Mouse (Mus musculus): Measurements from ENCODE around the gene Plekhh1. TPM values are rescaled to one million over a fixed set of nuclear protein-coding genes. Genes with fewer than 3 reads are reported as not detected.

Plekhh1 gene
- polyA plus RNA-seq, 1 experiment: 1.1 TPM

DNA sequence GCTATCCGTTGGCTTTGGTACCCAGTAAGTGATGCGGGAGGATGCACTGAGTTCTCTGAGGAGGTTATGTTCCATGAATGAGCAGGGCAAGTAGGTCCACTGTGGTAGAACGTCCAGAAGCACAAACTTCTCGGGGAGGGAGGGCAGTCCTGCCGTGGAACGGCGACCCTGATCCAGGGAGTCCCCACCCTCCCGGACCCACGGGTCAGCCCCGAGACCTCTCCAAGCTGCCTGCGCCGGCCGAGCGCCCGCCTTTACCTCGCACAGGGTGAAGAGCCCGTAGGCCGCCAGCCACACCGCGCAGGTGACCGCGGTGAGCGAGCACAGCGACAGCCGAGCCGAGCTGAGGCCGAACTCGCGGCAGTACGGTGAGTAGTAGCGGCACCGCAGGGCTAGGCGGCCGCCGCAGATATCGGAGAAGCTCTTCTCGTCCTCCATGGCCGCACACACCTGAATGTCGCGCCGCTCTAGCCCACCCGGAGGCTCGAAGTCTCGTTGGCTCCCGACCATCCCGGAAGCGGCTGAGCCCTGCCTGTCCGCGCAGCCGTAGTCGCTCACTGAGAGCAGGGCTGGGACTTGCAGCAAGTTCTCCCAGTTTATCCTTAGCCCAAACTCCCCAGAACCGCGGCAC, 60.3 kb downstream of the Plekhh1 start, which contains the start of gene Pigh:
Gene Pigh, minus strand, starts transcription at position 470 of the 631 bp plus-strand sequence.
- Histone ChIP-seq H3K79me3 (ENCODE audit: low read depth) (no peaks in the 10 kb centered on the region), H3K36me3 (ENCODE audit: control insufficient read depth, insufficient read depth) (no peaks in the 10 kb centered on the region), H3K79me2 (ENCODE audit: control insufficient read depth, insufficient read depth) (no peaks in the 10 kb centered on the region), H3K27me3 (ENCODE audit: control insufficient read depth, insufficient read depth, insufficient read length) (no peaks in the 10 kb centered on the region), H3K4me3 (ENCODE audit: insufficient read depth, poor library complexity, severe bottlenecking) (peak within 1 kb of the TSS; percentile 39), H3ac (ENCODE audit: control insufficient read depth, insufficient read length, low read depth) (peak within 1 kb of the TSS; percentile 88)
- TF ChIP-seq USF1 (IDR thresholded peaks at IDR 0.05; ENCODE audit: low read depth) (no peak), FOSL1 (IDR thresholded peaks at IDR 0.05; ENCODE audit: insufficient read depth, low read length, poor library complexity, severe bottlenecking) (no peak), CTCF (IDR thresholded peaks at IDR 0.05; ENCODE audit: control insufficient read depth, insufficient read depth, insufficient read length) (no peak), MYOG (IDR thresholded peaks at IDR 0.05; ENCODE audit: control insufficient read depth, extremely low read depth, insufficient read length) (no peak), MYOD1 (IDR thresholded peaks at IDR 0.05; ENCODE audit: control insufficient read depth, insufficient read length, low read depth) (no peak), MAX (IDR thresholded peaks at IDR 0.05) (no peak), CEBPB (IDR thresholded peaks at IDR 0.05; ENCODE audit: low read depth) (no peak)

DNA sequence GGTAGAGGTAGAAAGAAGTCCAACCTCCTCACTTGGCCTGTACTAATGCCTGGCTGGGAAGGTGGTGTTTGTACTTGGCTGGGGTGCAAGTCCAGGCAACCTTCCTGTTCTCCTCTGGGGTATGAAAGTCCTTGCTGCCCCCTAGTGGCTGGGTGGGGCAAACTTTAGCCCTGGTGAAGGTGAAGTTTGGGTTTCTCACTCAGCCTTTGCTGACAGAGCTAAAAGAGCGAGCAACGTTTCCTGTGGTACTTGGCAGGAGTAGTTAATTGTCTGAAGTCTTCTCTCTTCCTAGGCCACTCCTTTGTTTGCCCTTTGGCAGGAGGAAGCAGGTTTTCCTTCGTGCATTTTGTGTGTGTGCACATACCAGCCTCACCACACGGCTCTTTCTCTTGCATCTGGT, 63.6 kb downstream of the Plekhh1 start:
- Histone ChIP-seq H3K27me3 (ENCODE audit: control insufficient read depth, insufficient read depth, insufficient read length) (no peaks in the 10 kb centered on the region), H3K79me3 (ENCODE audit: low read depth) (no peaks in the 10 kb centered on the region), H3K4me3 (ENCODE audit: insufficient read depth, poor library complexity, severe bottlenecking) (no peak overlapping the region), H3ac (ENCODE audit: control insufficient read depth, insufficient read length, low read depth) (no peak overlapping the region), H3K79me2 (ENCODE audit: control insufficient read depth, insufficient read depth) (no peaks in the 10 kb centered on the region), H3K36me3 (ENCODE audit: control insufficient read depth, insufficient read depth) (no peaks in the 10 kb centered on the region)
- no peak for TF ChIP-seq MAX (IDR thresholded peaks at IDR 0.05)
- peak; percentile 70 for TF ChIP-seq CTCF (IDR thresholded peaks at IDR 0.05; ENCODE audit: control insufficient read depth, insufficient read depth, insufficient read length)

GRCm38 (mm10) chr12:79097106-79097752, 68.3 kb downstream of the Plekhh1 start:
- no peaks in the 10 kb centered on the region for H3K27me3 ChIP-seq (ENCODE audit: control insufficient read depth, insufficient read depth, insufficient read length)
- H3K36me3 ChIP-seq (ENCODE audit: control insufficient read depth, insufficient read depth): no peaks in the 10 kb centered on the region
- no peak overlapping the region for H3ac ChIP-seq (ENCODE audit: control insufficient read depth, insufficient read length, low read depth)
- H3K79me2 ChIP-seq (ENCODE audit: control insufficient read depth, insufficient read depth): no peaks in the 10 kb centered on the region
- peak; percentile 25 for TF ChIP-seq CTCF (IDR thresholded peaks at IDR 0.05; ENCODE audit: control insufficient read depth, insufficient read depth, insufficient read length)
- TF ChIP-seq MYOG (IDR thresholded peaks at IDR 0.05; ENCODE audit: control insufficient read depth, extremely low read depth, insufficient read length): no peak
- TF ChIP-seq FOSL1 (IDR thresholded peaks at IDR 0.05; ENCODE audit: insufficient read depth, low read length, poor library complexity, severe bottlenecking): no peak
- no peak for TF ChIP-seq MAX (IDR thresholded peaks at IDR 0.05)
- no peak for TF ChIP-seq USF1 (IDR thresholded peaks at IDR 0.05; ENCODE audit: low read depth)
- H3K4me3 ChIP-seq (ENCODE audit: insufficient read depth, poor library complexity, severe bottlenecking): no peak overlapping the region
- H3K79me3 ChIP-seq (ENCODE audit: low read depth): no peaks in the 10 kb centered on the region

DNA sequence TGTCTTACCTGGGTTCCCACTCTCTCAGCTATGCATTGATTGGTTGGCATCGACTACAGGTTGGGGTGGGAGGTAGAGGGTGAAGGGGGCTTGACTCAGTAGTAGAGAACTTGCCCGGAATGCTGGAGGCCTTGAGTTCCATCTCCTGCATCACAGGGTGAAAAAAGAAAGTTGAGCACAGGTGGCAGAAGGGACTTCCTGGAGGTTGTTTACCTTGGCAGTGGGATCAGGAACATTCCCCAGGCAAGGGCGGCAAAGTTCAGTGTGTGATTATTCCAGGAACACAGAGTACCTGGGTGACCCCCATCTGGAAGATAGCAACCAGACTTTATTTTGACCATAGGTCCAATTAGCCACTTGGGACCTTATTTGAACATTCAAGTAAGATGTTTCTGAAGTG, 74.8 kb downstream of the Plekhh1 start:
- Histone ChIP-seq H3K79me2 (ENCODE audit: control insufficient read depth, insufficient read depth) (no peaks in the 10 kb centered on the region), H3K79me3 (ENCODE audit: low read depth) (no peaks in the 10 kb centered on the region), H3K36me3 (ENCODE audit: control insufficient read depth, insufficient read depth) (no peaks in the 10 kb centered on the region), H3K27me3 (ENCODE audit: control insufficient read depth, insufficient read depth, insufficient read length) (no peaks in the 10 kb centered on the region), H3K4me3 (ENCODE audit: insufficient read depth, poor library complexity, severe bottlenecking) (no peak overlapping the region), H3ac (ENCODE audit: control insufficient read depth, insufficient read length, low read depth) (no peak overlapping the region)
- TF ChIP-seq CEBPB (IDR thresholded peaks at IDR 0.05; ENCODE audit: low read depth) (no peak), MYOD1 (IDR thresholded peaks at IDR 0.05; ENCODE audit: control insufficient read depth, insufficient read length, low read depth) (no peak), MYOG (IDR thresholded peaks at IDR 0.05; ENCODE audit: control insufficient read depth, extremely low read depth, insufficient read length) (no peak), FOSL1 (IDR thresholded peaks at IDR 0.05; ENCODE audit: insufficient read depth, low read length, poor library complexity, severe bottlenecking) (no peak), USF1 (IDR thresholded peaks at IDR 0.05; ENCODE audit: low read depth) (no peak), CTCF (IDR thresholded peaks at IDR 0.05; ENCODE audit: control insufficient read depth, insufficient read depth, insufficient read length) (no peak), MAX (IDR thresholded peaks at IDR 0.05) (no peak)

GRCm38 (mm10) chr12:79104544-79104943, 75.6 kb downstream of the Plekhh1 start:
- no peak for TF ChIP-seq MYOG (IDR thresholded peaks at IDR 0.05; ENCODE audit: control insufficient read depth, extremely low read depth, insufficient read length)
- no peak for TF ChIP-seq CEBPB (IDR thresholded peaks at IDR 0.05; ENCODE audit: low read depth)
- no peak for TF ChIP-seq MYOD1 (IDR thresholded peaks at IDR 0.05; ENCODE audit: control insufficient read depth, insufficient read length, low read depth)
- TF ChIP-seq CTCF (IDR thresholded peaks at IDR 0.05; ENCODE audit: control insufficient read depth, insufficient read depth, insufficient read length): no peak
- TF ChIP-seq FOSL1 (IDR thresholded peaks at IDR 0.05; ENCODE audit: insufficient read depth, low read length, poor library complexity, severe bottlenecking): no peak
- no peak for TF ChIP-seq USF1 (IDR thresholded peaks at IDR 0.05; ENCODE audit: low read depth)
- TF ChIP-seq MAX (IDR thresholded peaks at IDR 0.05): no peak
- no peaks in the 10 kb centered on the region for H3K79me2 ChIP-seq (ENCODE audit: control insufficient read depth, insufficient read depth)
- no peaks in the 10 kb centered on the region for H3K36me3 ChIP-seq (ENCODE audit: control insufficient read depth, insufficient read depth)
- no peak overlapping the region for H3K4me3 ChIP-seq (ENCODE audit: insufficient read depth, poor library complexity, severe bottlenecking)
- no peaks in the 10 kb centered on the region for H3K27me3 ChIP-seq (ENCODE audit: control insufficient read depth, insufficient read depth, insufficient read length)
- no peak overlapping the region for H3ac ChIP-seq (ENCODE audit: control insufficient read depth, insufficient read length, low read depth)
- H3K79me3 ChIP-seq (ENCODE audit: low read depth): no peaks in the 10 kb centered on the region

GRCm38 (mm10) chr12:79105312-79105711, 76.3 kb downstream of the Plekhh1 start:
- no peak overlapping the region for H3K4me3 ChIP-seq (ENCODE audit: insufficient read depth, poor library complexity, severe bottlenecking)
- TF ChIP-seq MYOD1 (IDR thresholded peaks at IDR 0.05; ENCODE audit: control insufficient read depth, insufficient read length, low read depth): no peak
- TF ChIP-seq MAX (IDR thresholded peaks at IDR 0.05): no peak
- no peak for TF ChIP-seq CEBPB (IDR thresholded peaks at IDR 0.05; ENCODE audit: low read depth)
- TF ChIP-seq CTCF (IDR thresholded peaks at IDR 0.05; ENCODE audit: control insufficient read depth, insufficient read depth, insufficient read length): no peak
- TF ChIP-seq FOSL1 (IDR thresholded peaks at IDR 0.05; ENCODE audit: insufficient read depth, low read length, poor library complexity, severe bottlenecking): no peak
- no peak for TF ChIP-seq MYOG (IDR thresholded peaks at IDR 0.05; ENCODE audit: control insufficient read depth, extremely low read depth, insufficient read length)
- TF ChIP-seq USF1 (IDR thresholded peaks at IDR 0.05; ENCODE audit: low read depth): no peak
- H3ac ChIP-seq (ENCODE audit: control insufficient read depth, insufficient read length, low read depth): no peak overlapping the region
- no peaks in the 10 kb centered on the region for H3K27me3 ChIP-seq (ENCODE audit: control insufficient read depth, insufficient read depth, insufficient read length)
- H3K36me3 ChIP-seq (ENCODE audit: control insufficient read depth, insufficient read depth): no peaks in the 10 kb centered on the region
- H3K79me2 ChIP-seq (ENCODE audit: control insufficient read depth, insufficient read depth): no peaks in the 10 kb centered on the region
- H3K79me3 ChIP-seq (ENCODE audit: low read depth): no peaks in the 10 kb centered on the region

Data from C2C12 (cell line).